Mouse (Mus musculus) spleen, adult 18-20 months (tissue): ENCODE measurements around the gene Uox.

Source experiments
- DNase-seq, 2 experiments: peaks; one replicate each; pipeline ENCODE4 v3.0.0; 2022; ENCODE audit warnings: mixed read lengths in 2 of 2

Uox gene

GRCm38 (mm10) chr3:146586616-146587015 is 16.4 kb downstream of the Uox start:
- DNase-seq, result no peak

GRCm38 (mm10) chr3:146589523-146589922 is 19.3 kb downstream of the Uox start:
- DNase-seq, result no peak

- no peak for DNase-seq
These were observed 20.9 kb downstream of the Uox start for GRCm38 (mm10) chr3:146591159-146591558.

GRCm38 (mm10) chr3:146591601-146592000 is 21.4 kb downstream of the Uox start:
- DNase-seq, result no peak

GRCm38 (mm10) chr3:146595440-146595839 is 25.2 kb downstream of the Uox start:
- no peak for DNase-seq

GRCm38 (mm10) chr3:146596387-146596786 is 26.2 kb downstream of the Uox start:
- no peak for DNase-seq

GRCm38 (mm10) chr3:146596864-146597263 is 26.6 kb downstream of the Uox start:
- no peak for DNase-seq

- DNase-seq, result no peak
These were observed 28.2 kb downstream of the Uox start for GRCm38 (mm10) chr3:146598411-146598810.

GRCm38 (mm10) chr3:146599198-146599900 is 29.1 kb downstream of the Uox start:
- no peak for DNase-seq

GRCm38 (mm10) chr3:146601205-146601604 is 31.0 kb downstream of the Uox start:
- no peak for DNase-seq

GRCm38 (mm10) chr3:146602531-146602930 is 32.3 kb downstream of the Uox start:
- no peak for DNase-seq

GRCm38 (mm10) chr3:146604647-146605046 is 34.4 kb downstream of the Uox start:
- DNase-seq, result no peak

- no peak for DNase-seq
These were observed 37.1 kb downstream of the Uox start for GRCm38 (mm10) chr3:146607368-146607767.

GRCm38 (mm10) chr3:146610322-146610721 is 40.1 kb downstream of the Uox start:
- DNase-seq, result no peak

GRCm38 (mm10) chr3:146611261-146611660 is 41.0 kb downstream of the Uox start:
- no peak for DNase-seq

- DNase-seq, result no peak
These were observed 41.6 kb downstream of the Uox start for GRCm38 (mm10) chr3:146611821-146612220.

GRCm38 (mm10) chr3:146615496-146615895 is 45.3 kb downstream of the Uox start, which contains the start of gene Dnase2b:
Gene Dnase2b, minus strand, starts transcription at chr3:146615596.
- DNase-seq, result no peak

- DNase-seq, result no peak
These were observed 46.5 kb downstream of the Uox start for GRCm38 (mm10) chr3:146616533-146617283.

- no peak for DNase-seq
These were observed 47.7 kb downstream of the Uox start for GRCm38 (mm10) chr3:146617946-146618345.

- DNase-seq, result no peak
These were observed 48.1 kb downstream of the Uox start for GRCm38 (mm10) chr3:146618357-146618756.

GRCm38 (mm10) chr3:146620101-146620500 is 49.9 kb downstream of the Uox start:
- no peak for DNase-seq

- no peak for DNase-seq
These were observed 50.5 kb downstream of the Uox start for GRCm38 (mm10) chr3:146620555-146621249.

- no peak for DNase-seq
These were observed 51.7 kb downstream of the Uox start for GRCm38 (mm10) chr3:146621966-146622365.

GRCm38 (mm10) chr3:146625766-146626165 is 55.5 kb downstream of the Uox start:
- DNase-seq, result no peak
